In the genomic region with DNA sequence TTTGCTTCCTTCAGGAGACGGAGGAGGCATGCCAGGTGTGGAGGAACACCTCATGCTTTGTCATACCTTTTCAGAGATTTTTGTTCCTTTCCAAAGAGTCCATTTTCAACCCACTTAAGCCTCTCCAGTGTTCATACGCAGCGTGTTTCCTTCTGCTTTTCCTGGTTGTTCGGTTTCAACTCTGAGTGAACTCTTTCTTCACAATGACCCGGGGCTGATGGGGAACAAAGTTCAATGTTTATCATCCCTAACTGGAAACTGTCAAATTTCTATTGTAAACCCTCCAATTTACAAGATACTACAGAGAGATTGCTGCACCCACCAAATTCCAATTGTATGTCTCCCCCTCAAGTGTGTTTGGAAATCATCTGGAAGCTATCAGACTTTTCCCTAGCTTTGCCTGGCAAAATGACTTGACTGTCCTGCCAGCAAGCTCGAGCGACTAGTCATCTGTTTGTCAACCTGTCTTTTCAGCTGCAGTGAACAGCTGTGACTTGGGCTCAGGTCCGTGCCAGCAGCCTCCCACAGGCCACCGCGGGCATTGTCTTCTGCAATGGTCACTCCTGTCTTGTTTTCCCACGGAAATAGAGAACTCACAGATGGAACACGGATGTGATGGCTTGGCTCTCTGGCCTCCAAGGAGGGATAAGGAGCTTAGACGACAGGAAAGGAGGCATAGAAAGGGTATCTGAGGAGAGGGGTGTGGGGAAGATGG, we compare ENCODE assay signal across 9 mouse cellular contexts. TPM values are rescaled to one million over a fixed set of nuclear protein-coding genes. Genes with fewer than 3 reads are reported as not detected.
A peak's percentile ranks its signal among the peaks of the same experiment; 100 is the strongest.
DNase-seq lines count a peak whose midpoint lies in the region; ATAC-seq and TF ChIP-seq lines count a peak whose summit lies in the region.
"Had no signal": no experiment of that assay in that cellular context is flagged by ENCODE, and none has a peak within 500 bp of the region (broad histone marks: within the 10 kb centered on the region; RNA-seq: fewer than 3 reads in every experiment).

No protein-coding gene starts in this region.

- TF ChIP-seq CTCF in liver, postnatal 0 days (IDR thresholded peaks at IDR 0.05; ENCODE audit: low read depth), result peak; percentile 39
- TF ChIP-seq CTCF in kidney, adult 2 months (conservative IDR thresholded peaks at IDR 0.05; ENCODE audit: insufficient read depth, insufficient read length, low read depth, low read length), result no peak; the same call in 1 of the 2 replicates

- TF ChIP-seq EP300 in liver, postnatal 0 days (IDR thresholded peaks at IDR 0.05; ENCODE audit: low read depth), result peak; percentile 10; the same call in 1 of the 2 replicates

- H3K9me3 ChIP-seq in liver, postnatal 0 days (ENCODE audit: low read length), result no peaks in the 10 kb centered on the region
- no peaks in the 10 kb centered on the region for H3K9me3 ChIP-seq in hindbrain, embryonic 13.5 days

- peak overlapping the region; percentile 39; the same call in 1 of the 2 replicates for H3K4me2 ChIP-seq in liver, postnatal 0 days (ENCODE audit: low read depth, low read length)
- no peak overlapping the region for H3K4me2 ChIP-seq in hindbrain, embryonic 13.5 days

- H3K9ac ChIP-seq in liver, postnatal 0 days (replicated peaks), result peak overlapping the region; percentile 47
- H3K9ac ChIP-seq in hindbrain, embryonic 13.5 days, result no peak overlapping the region

- peak; percentile 88 for ATAC-seq in liver, postnatal 0 days
- ATAC-seq in hindbrain, embryonic 13.5 days (ENCODE audit: low FRiP score), result no peak

- peaks cover 16% of the 10 kb centered on the region for H3K4me1 ChIP-seq in liver, postnatal 0 days (ENCODE audit: insufficient read depth)
- H3K4me1 ChIP-seq in hindbrain, embryonic 13.5 days (replicated peaks), result no peaks in the 10 kb centered on the region
- no peaks in the 10 kb centered on the region for H3K4me1 ChIP-seq in kidney, adult 2 months (ENCODE audit: control insufficient read depth, insufficient read depth, low read length)

- WGBS in liver, postnatal 0 days (ENCODE audit: insufficient replicate concordance), result 24% methylated on average over 13 of the region's 13 CpGs
- 76% methylated on average over 13 of the region's 13 CpGs for WGBS in hindbrain, embryonic 13.5 days
- 48% methylated on average over 13 of the region's 13 CpGs for WGBS in kidney, adult 2 months

- peak; percentile 32 for DNase-seq in adrenal gland, postnatal 10 days
- DNase-seq in adrenal gland, adult 18-20 months (ENCODE audit: low spot score in 2 of 2), result no peak
- DNase-seq in 416B (ENCODE audit: low read depth), result peak; percentile 18
- peak; percentile 65 for DNase-seq in heart, adult 8-10 months (ENCODE audit: low spot score)
- peak; percentile 48 for DNase-seq in liver, postnatal 0 days
- DNase-seq in kidney, adult 2 months, result no peak
- no peak for DNase-seq in right cerebral cortex, postnatal 4 days

- no peaks in the 10 kb centered on the region for H3K36me3 ChIP-seq in liver, postnatal 0 days (replicated peaks; ENCODE audit: insufficient read depth, low read length)
- H3K36me3 ChIP-seq in hindbrain, embryonic 13.5 days, result no peaks in the 10 kb centered on the region
- no peaks in the 10 kb centered on the region for H3K36me3 ChIP-seq in kidney, adult 2 months (ENCODE audit: control insufficient read depth, insufficient read depth, low read length)

- no peak for TF ChIP-seq POLR2A in kidney, adult 2 months (IDR thresholded peaks at IDR 0.05; ENCODE audit: low read depth, low read length)

- H3K27me3 ChIP-seq in liver, postnatal 0 days (ENCODE audit: insufficient read depth, low read length), result no peaks in the 10 kb centered on the region
- H3K27me3 ChIP-seq in hindbrain, embryonic 13.5 days, result no peaks in the 10 kb centered on the region
- no peaks in the 10 kb centered on the region for H3K27me3 ChIP-seq in kidney, adult 2 months (replicated peaks; ENCODE audit: control insufficient read depth, insufficient read depth, low read length)

- peak overlapping the region; percentile 89 for H3K27ac ChIP-seq in liver, postnatal 0 days (ENCODE audit: low read depth)
- no peak overlapping the region for H3K27ac ChIP-seq in hindbrain, embryonic 13.5 days
- H3K27ac ChIP-seq in kidney, adult 2 months (ENCODE audit: insufficient read depth, low read depth, low read length), result no peak overlapping the region

- no peak overlapping the region for H3K4me3 ChIP-seq in liver, postnatal 0 days (ENCODE audit: low read depth, low read length)
- H3K4me3 ChIP-seq in hindbrain, embryonic 13.5 days, result no peak overlapping the region
- H3K4me3 ChIP-seq in kidney, adult 2 months (ENCODE audit: insufficient read depth, low read depth, low read length), result no peak overlapping the region

RNA-seq across cellular contexts. Expression of a gene that starts 3.0 kb away (rescaled TPM):
- not detected for total RNA-seq in adrenal gland, postnatal 10 days (2021)
- total RNA-seq in adrenal gland, adult 18-20 months (2021), result not detected
- total RNA-seq in heart, adult 8-10 months (2022), result not detected
- polyA plus RNA-seq in liver, postnatal 0 days (2015; fragmentation: Nextera tagmentation; extraction: Ambion mirVana), result 0.21 and 0.26 TPM in 2 replicates
- not detected in 2 replicates for polyA plus RNA-seq in hindbrain, embryonic 13.5 days (2015; fragmentation: Nextera tagmentation; extraction: Ambion mirVana)
- not detected in 2 replicates for polyA plus RNA-seq in kidney, adult 2 months (2012; rRNA removed)
- polyA plus RNA-seq: large intestine, adult 2 months had no signal

RNA-seq across cellular contexts. Expression of a gene that starts 39.3 kb away (rescaled TPM):
- 10 to 100 TPM; 11.7 to 12.6 TPM for total RNA-seq in adrenal gland, postnatal 10 days (2021)
- total RNA-seq in adrenal gland, adult 18-20 months (2021), result 1 to 10 TPM; 5.5 to 6.9 TPM
- 10 to 100 TPM in 2 of 4 experiments, 1 to 10 TPM in 2; 8.4 to 11.4 (median 10.6) TPM for total RNA-seq in heart, adult 8-10 months (2022)
- 4.9 and 5.1 TPM in 2 replicates for polyA plus RNA-seq in liver, postnatal 0 days (2015; fragmentation: Nextera tagmentation; extraction: Ambion mirVana)
- polyA plus RNA-seq in hindbrain, embryonic 13.5 days (2015; fragmentation: Nextera tagmentation; extraction: Ambion mirVana), result 4.4 and 5.2 TPM in 2 replicates
- polyA plus RNA-seq in kidney, adult 2 months (2012; rRNA removed), result 4.2 and 5.8 TPM in 2 replicates

Comparison
In these comparisons a context has a peak if more than half of its experiments do, and no peak if none do; other contexts are left out.
1. DNase-seq: peak in adrenal gland, postnatal 10 days (single experiment), 416B (single experiment), heart, adult 8-10 months (single experiment) and liver, postnatal 0 days (single experiment); none in adrenal gland, adult 18-20 months (0 of 2), kidney, adult 2 months (single experiment) and right cerebral cortex, postnatal 4 days (single experiment).